Mouse (Mus musculus) left cerebral cortex, adult 2 months (tissue): ENCODE measurements around the gene Cel. TPM values are rescaled to one million over a fixed set of nuclear protein-coding genes. Genes with fewer than 3 reads are reported as not detected.

Experiments used
- DNase-seq, 2 experiments: peaks; one replicate each; pipeline ENCODE4 v3.0.0; 2021 to 2022; ENCODE audit warnings: low spot score in 2 of 2, mixed read lengths in 1 of 2; ENCODE audit errors: extremely low spot score in 1 of 2
- H3K27ac ChIP-seq: fragments of 200-600 bp; 2 replicates; pipeline ENCODE4 v1.8.1; 2022
- H3K4me3 ChIP-seq: fragments of 200-600 bp; 2 replicates; pipeline ENCODE4 v1.8.1; 2022
- CTCF ChIP-seq: fragments of 200-600 bp; IDR thresholded peaks from 2 replicates; pipeline ENCODE4 v1.8.1; 2022; ENCODE audit warnings: antibody characterized with exemption, mild to moderate bottlenecking, moderate library complexity
- intact Hi-C: fragments of 180-260 bp; cut with DNase I; formaldehyde crosslinking; loops from one replicate; pipeline ENCODE4 v1.15.1; 2025
- total RNA-seq, 2 experiments: library from RNA; stranded (reverse); gene quantifications; 2 replicates each; pipeline ENCODE4 v1.2.3; 2021

The Cel gene
- total RNA-seq, 2 experiments from 2014 or later, result not detected

GRCm38 (mm10) chr2:28599569-28599900, 36.3 kb upstream of the Cel start:
- TF ChIP-seq CTCF, result no peak
- Histone ChIP-seq H3K27ac (no peak overlapping the region), H3K4me3 (no peak overlapping the region)
- intact Hi-C loops, result no loop called here
- DNase-seq, result no peak

- intact Hi-C loops, result no loop called here
- no peak for DNase-seq
- Histone ChIP-seq H3K27ac (no peak overlapping the region), H3K4me3 (no peak overlapping the region)
- no peak for TF ChIP-seq CTCF
Observed at GRCm38 (mm10) chr2:28598692-28599568, 35.7 kb upstream of the Cel start.

GRCm38 (mm10) chr2:28597733-28598547, 34.7 kb upstream of the Cel start:
- no peak overlapping the region for H3K27ac ChIP-seq
- DNase-seq, result no peak
- intact Hi-C loops, result no loop called here
- no peak overlapping the region for H3K4me3 ChIP-seq
- no peak for TF ChIP-seq CTCF

- H3K27ac ChIP-seq, result no peak overlapping the region
- peak; percentile 12; the same call in 1 of the 2 replicates for TF ChIP-seq CTCF
- DNase-seq, result no peak
- intact Hi-C loops, result no loop called here
- H3K4me3 ChIP-seq, result no peak overlapping the region
Observed at GRCm38 (mm10) chr2:28596998-28597397, 33.8 kb upstream of the Cel start.

GRCm38 (mm10) chr2:28596021-28596420, 32.8 kb upstream of the Cel start:
- TF ChIP-seq CTCF, result no peak
- intact Hi-C loops, result no loop called here
- H3K4me3 ChIP-seq, result no peak overlapping the region
- H3K27ac ChIP-seq, result no peak overlapping the region
- DNase-seq, result no peak

- TF ChIP-seq CTCF, result peak; percentile 70
- peak in 1 of 2 experiments; percentile 32 for DNase-seq
- Histone ChIP-seq H3K4me3 (no peak overlapping the region), H3K27ac (no peak overlapping the region)
- intact Hi-C loops, result loop anchor here (1.0 kb wide), 1 partner anchor 29 kb away; no protein-coding TSS in a partner anchor
Observed at GRCm38 (mm10) chr2:28592809-28593208, 29.6 kb upstream of the Cel start.

GRCm38 (mm10) chr2:28591479-28591878, 28.3 kb upstream of the Cel start:
- Histone ChIP-seq H3K27ac (no peak overlapping the region), H3K4me3 (no peak overlapping the region)
- no peak for DNase-seq
- no peak for TF ChIP-seq CTCF
- intact Hi-C loops, result no loop called here

- intact Hi-C loops, result loop anchor here (10.0 kb wide), 1 partner anchor 466 kb away; the partner anchor contains the start of gene Cfap77
- no peak overlapping the region for H3K4me3 ChIP-seq
- no peak for DNase-seq
- TF ChIP-seq CTCF, result no peak
- no peak overlapping the region for H3K27ac ChIP-seq
Observed at GRCm38 (mm10) chr2:28588574-28588973, 25.4 kb upstream of the Cel start.

- no peak overlapping the region for H3K4me3 ChIP-seq
- no peak for TF ChIP-seq CTCF
- intact Hi-C loops, result loop anchor here (1.0 to 10.0 kb wide), 2 partner anchors 71 to 469 kb away; partner anchors contain the start of gene Cfap77
- DNase-seq, result no peak
- H3K27ac ChIP-seq, result no peak overlapping the region
Observed at GRCm38 (mm10) chr2:28585730-28586129, 22.5 kb upstream of the Cel start.

- DNase-seq, result peak; percentile 68 to 70
- TF ChIP-seq CTCF, result no peak; the same call in none of the 2 replicates
- Histone ChIP-seq H3K4me3 (no peak overlapping the region), H3K27ac (no peak overlapping the region)
- intact Hi-C loops, result loop anchor here (1.0 to 10.0 kb wide), 2 partner anchors 71 to 470 kb away; partner anchors contain the start of gene Cfap77
Observed at GRCm38 (mm10) chr2:28585043-28585571, 21.9 kb upstream of the Cel start.

- Histone ChIP-seq H3K4me3 (peak within 1 kb of the TSS; percentile 69), H3K27ac (peak within 1 kb of the TSS; percentile 81)
- intact Hi-C loops, result loop anchor here (10.0 kb wide), 1 partner anchor 471 kb away; the partner anchor contains the start of gene Cfap77
- DNase-seq, result no peak
- no peak for TF ChIP-seq CTCF
Observed at GRCm38 (mm10) chr2:28583651-28584050, 20.4 kb upstream of the Cel start, which contains the start of gene Gtf3c5. Gtf3c5 (minus strand) TSS chr2:28583751.
